Mouse (Mus musculus): ENCODE measurements around the gene Crkl.

DNA sequence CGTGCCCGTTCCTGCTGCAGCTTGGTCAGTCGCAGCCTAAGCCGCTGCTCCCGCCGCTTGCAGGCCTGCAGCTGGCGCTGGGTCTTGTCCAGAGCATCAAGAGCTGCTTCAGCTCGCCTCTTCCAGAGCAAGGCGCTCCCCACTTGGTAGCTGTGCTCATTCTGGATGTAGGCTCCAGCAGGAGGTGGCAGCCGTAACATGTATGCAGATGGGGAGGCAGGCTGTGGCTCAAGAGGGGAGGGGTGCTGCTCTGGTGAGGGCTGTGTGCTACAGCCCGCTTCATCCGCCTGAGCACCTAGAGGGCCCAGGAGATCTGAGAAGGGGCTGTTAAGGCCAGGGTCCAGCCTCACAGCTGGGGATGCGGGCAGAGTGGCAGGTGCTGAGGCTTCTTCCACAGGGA is 76.5 kb downstream of the Crkl start:
- TF ChIP-seq GATA1 (IDR thresholded peaks at IDR 0.05; ENCODE audit: borderline replicate concordance, low read length) (no peak), FLI1 (IDR thresholded peaks at IDR 0.05; ENCODE audit: low read length) (no peak)

Data from megakaryocyte, embryonic 14.5 days (primary cell).